Mouse (Mus musculus) intestine, postnatal 0 days (tissue): ENCODE measurements around the gene Gng11. TPM values are rescaled to one million over a fixed set of nuclear protein-coding genes. Genes with fewer than 3 reads are reported as not detected.

Source experiments
- ATAC-seq: fragments of 200-750 bp; cut with Nextera tagmentation; 2 replicates; pipeline ENCODE4 v1.8.0; 2017; ENCODE audit warnings: mild to moderate bottlenecking, moderate TSS enrichment, moderate library complexity
- H3K27ac ChIP-seq: fragments of 300-500 bp; sonication (generic); 2 replicates; pipeline ENCODE4 v1.5.1; 2014; ENCODE audit warnings: mild to moderate bottlenecking, low read depth, low read length, moderate library complexity
- H3K27me3 ChIP-seq: fragments of 300-500 bp; sonication (generic); replicated peaks from 2 replicates; pipeline ENCODE4 v1.6.1; 2014; ENCODE audit warnings: low read length, mixed read lengths; ENCODE audit not compliant: control insufficient read depth, insufficient read depth
- H3K36me3 ChIP-seq: fragments of 300-500 bp; sonication (generic); 2 replicates; pipeline ENCODE4 v1.6.1; 2014; ENCODE audit warnings: mild to moderate bottlenecking, moderate library complexity; ENCODE audit not compliant: control insufficient read depth, insufficient read depth
- H3K4me1 ChIP-seq: fragments of 300-500 bp; sonication (generic); replicated peaks from 2 replicates; pipeline ENCODE4 v1.6.1; 2014; ENCODE audit warnings: antibody characterized with exemption, low read length, mixed read lengths; ENCODE audit not compliant: control insufficient read depth, insufficient read depth
- H3K4me2 ChIP-seq: fragments of 300-500 bp; sonication (generic); replicated peaks from 2 replicates; pipeline ENCODE4 v1.6.1; 2014; ENCODE audit warnings: low read depth, mild to moderate bottlenecking, moderate library complexity
- H3K4me3 ChIP-seq: fragments of 300-500 bp; sonication (generic); 2 replicates; pipeline ENCODE4 v1.5.1; 2014; ENCODE audit warnings: low read depth, low read length
- H3K9ac ChIP-seq: fragments of 300-500 bp; sonication (generic); 2 replicates; pipeline ENCODE4 v1.6.1; 2014; ENCODE audit warnings: mild to moderate bottlenecking, low read depth, low read length
- H3K9me3 ChIP-seq: fragments of 300-500 bp; sonication (generic); 2 replicates; pipeline ENCODE4 v1.6.1; 2016; ENCODE audit warnings: mixed run types; ENCODE audit not compliant: control insufficient read depth
- CTCF ChIP-seq: sonication (generic); IDR thresholded peaks from 2 replicates; pipeline ENCODE4 v1.5.1; 2016; ENCODE audit warnings: low read depth, mild to moderate bottlenecking, control low read depth, antibody characterized with exemption, moderate library complexity
- WGBS: fragments of 180-500 bp; shearing (Covaris S2); extraction: QIAGEN DNeasy Blood & Tissue Kit; methylation state at CpG from one replicate; pipeline ENCODE4 v1.1.7; 2014; 5-methylcytosine and 5-hydroxymethylcytosine counted together
- polyA plus RNA-seq: library from polyadenylated mRNA; unstranded; fragments of >200 nt; fragmentation: Nextera tagmentation; extraction: Ambion mirVana; gene quantifications from 2 replicates; pipeline ENCODE4 v1.2.1, GENCODE M21; 2015

Gng11 gene
- polyA plus RNA-seq, 1 experiment from 2014 or later = 93.7 TPM

DNA sequence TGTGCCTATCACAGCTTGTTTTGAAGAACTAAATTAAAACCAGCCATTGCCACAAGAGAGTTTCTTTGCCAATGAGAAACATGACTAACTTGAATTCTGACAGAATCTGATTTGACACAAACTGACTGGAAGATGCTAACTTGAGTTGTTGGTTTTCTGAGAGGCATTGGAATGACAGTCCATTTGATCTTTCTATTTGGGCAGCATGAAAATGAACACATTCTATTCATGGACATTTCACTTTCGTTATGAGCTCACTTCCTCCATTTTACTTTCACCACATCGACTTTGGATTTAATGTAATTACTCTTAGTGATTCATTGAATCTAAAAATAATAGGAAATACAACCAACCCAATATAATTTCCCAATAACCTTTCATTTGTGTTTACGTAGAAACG is 50.7 kb downstream of the Gng11 start:
- H3K9me3 ChIP-seq = no peaks in the 10 kb centered on the region

More for the DNA sequence above, 50.7 kb downstream of the Gng11 start:
- Histone ChIP-seq H3K36me3 (no peaks in the 10 kb centered on the region), H3K4me2 (no peak overlapping the region), H3K9ac (no peak overlapping the region), H3K4me3 (no peak overlapping the region), H3K27ac (no peak overlapping the region), H3K27me3 (no peaks in the 10 kb centered on the region), H3K4me1 (no peaks in the 10 kb centered on the region)
- no peak for ATAC-seq
- no peak for TF ChIP-seq CTCF
- 88% methylated on average over 4 of the region's 4 CpGs for WGBS

Other genes starting within 250 kb of the Gng11 start
- 0.05 and 0.12 TPM in 2 replicates for gene Calcr, start 239.2 kb upstream of the Gng11 start, polyA plus RNA-seq
- gene Tfpi2, start 15.0 kb upstream of the Gng11 start, polyA plus RNA-seq = 7.1 and 8.2 TPM in 2 replicates
- gene Gngt1, start 10.1 kb upstream of the Gng11 start, polyA plus RNA-seq = 0.17 TPM in 1 of 2 replicates, not detected in the other
- gene Bet1, start 83.1 kb downstream of the Gng11 start, polyA plus RNA-seq = 103 and 110 TPM in 2 replicates